Mouse (Mus musculus) embryonic fibroblast, embryonic 13.5 days (primary cell): ENCODE results near the gene Gtdc1.

Experiments used
- CTCF ChIP-seq: IDR thresholded peaks from 2 replicates; pipeline ENCODE4 v1.5.1; 2011; ENCODE audit warnings: mild to moderate bottlenecking, control low read depth, low read length, moderate library complexity, borderline replicate concordance; ENCODE audit not compliant: insufficient read depth
- POLR2A ChIP-seq: IDR thresholded peaks from 2 replicates; pipeline ENCODE4 v1.6.1; 2011; ENCODE audit warnings: low read depth, mild to moderate bottlenecking, control low read depth, low read length, moderate library complexity

- TF ChIP-seq CTCF (no peak), POLR2A (no peak)
Measured at GRCm38 (mm10) chr2:44804497-44804896, 123.0 kb downstream of the Gtdc1 start.
